Mouse (Mus musculus) ES-E14 (cell line): ENCODE measurements around the gene Cux2. TPM values are rescaled to one million over a fixed set of nuclear protein-coding genes. Genes with fewer than 3 reads are reported as not detected.

ENCODE experiments used
- DNase-seq: peaks from one replicate; pipeline ENCODE4 v3.0.0-alpha.2; 2013; ENCODE audit warnings: low read depth, low spot score
- H3K27ac ChIP-seq: 2 replicates; pipeline ENCODE4 v1.5.1; 2012; ENCODE audit warnings: low read depth, mild to moderate bottlenecking, low read length, moderate library complexity, mixed read lengths; ENCODE audit not compliant: poor library complexity, insufficient read depth, severe bottlenecking
- H3K36me3 ChIP-seq: 2 replicates; pipeline ENCODE4 v1.6.1; 2012; ENCODE audit warnings: mild to moderate bottlenecking, low read length, moderate library complexity, mixed read lengths; ENCODE audit not compliant: control insufficient read depth, poor library complexity, insufficient read depth, severe bottlenecking
- H3K4me1 ChIP-seq, 2 experiments: fragments of 150-350 bp in 1 of 2; sonication (generic) in 1 of 2; 2 replicates each; pipeline ENCODE4 v1.6.1; 2012; ENCODE audit warnings: low read length in 2 of 2, mild to moderate bottlenecking in 1 of 2, mixed read lengths in 1 of 2; ENCODE audit not compliant: control insufficient read depth in 2 of 2, insufficient read depth in 2 of 2, poor library complexity in 1 of 2
- H3K4me3 ChIP-seq, 2 experiments: fragments of 150-350 bp in 1 of 2; sonication (generic) in 1 of 2; 2 replicates each; pipeline ENCODE4 v1.5.1; 2012; ENCODE audit warnings: low read length in 2 of 2, low read depth in 1 of 2, mild to moderate bottlenecking in 1 of 2, mixed read lengths in 1 of 2; ENCODE audit not compliant: insufficient read depth in 1 of 2, poor library complexity in 1 of 2, severe bottlenecking in 1 of 2
- H3K9ac ChIP-seq: 2 replicates; pipeline ENCODE4 v1.6.1; 2012; ENCODE audit warnings: low read depth, mild to moderate bottlenecking, low read length, mixed read lengths; ENCODE audit not compliant: poor library complexity, insufficient read depth, severe bottlenecking
- H3K9me3 ChIP-seq: fragments of 150-350 bp; sonication (generic); 2 replicates; pipeline ENCODE4 v1.6.1; 2012; ENCODE audit warnings: low read depth, mild to moderate bottlenecking, low read length; ENCODE audit not compliant: control insufficient read depth, insufficient read depth
- CHD2 ChIP-seq: IDR thresholded peaks from 2 replicates; pipeline ENCODE4 v1.6.1; 2014; ENCODE audit warnings: mild to moderate bottlenecking, low read depth, low read length, inconsistent platforms
- HCFC1 ChIP-seq: IDR thresholded peaks from 2 replicates; pipeline ENCODE4 v1.6.1; 2012; ENCODE audit warnings: low read length, inconsistent platforms, borderline replicate concordance; ENCODE audit not compliant: insufficient read depth
- MAFK ChIP-seq: IDR thresholded peaks from 2 replicates; pipeline ENCODE4 v1.6.1; 2014; ENCODE audit warnings: mild to moderate bottlenecking, low read depth, low read length, inconsistent platforms; ENCODE audit not compliant: insufficient read depth
- ZC3H11A ChIP-seq: IDR thresholded peaks from 2 replicates; pipeline ENCODE4 v1.6.1; 2012; ENCODE audit warnings: low read depth, mild to moderate bottlenecking, inconsistent platforms, low read length, borderline replicate concordance
- ZNF384 ChIP-seq: IDR thresholded peaks from 2 replicates; pipeline ENCODE4 v1.6.1; 2012; ENCODE audit warnings: low read depth, low read length, inconsistent platforms
- in situ Hi-C, 2 experiments: fragments of 600-800 bp; cut with MboI; formaldehyde crosslinking; loops; one replicate each; pipeline ENCODE4 v1.15.1; 2025; ENCODE audit warnings: low sequenced_read_pairs in 2 of 2, inconsistent platforms in 1 of 2; ENCODE audit not compliant: unreplicated experiment in 2 of 2
- total RNA-seq: library from RNA; depleted of rRNA; stranded (reverse); fragments of 300-350 nt; gene quantifications from 2 replicates; pipeline ENCODE4 v1.2.3, GENCODE M21; 2012

Gene Cux2
- total RNA-seq, 1 experiment, result 1.8 TPM

GRCm38 (mm10) chr5:121904799-121905198, 145.1 kb downstream of the Cux2 start:
- no peaks in the 10 kb centered on the region for H3K9me3 ChIP-seq

GRCm38 (mm10) chr5:121902809-121903745, 146.8 kb downstream of the Cux2 start:
- no peaks in the 10 kb centered on the region for H3K36me3 ChIP-seq
- no peak for DNase-seq
- H3K4me3 ChIP-seq, result no peak overlapping the region
- TF ChIP-seq MAFK, result no peak
- no peak for TF ChIP-seq ZC3H11A
- no peak for TF ChIP-seq HCFC1
- TF ChIP-seq CHD2, result no peak
- no peak for TF ChIP-seq ZNF384
- H3K4me1 ChIP-seq, result no peaks in the 10 kb centered on the region
- H3K9me3 ChIP-seq, result no peaks in the 10 kb centered on the region
- H3K9ac ChIP-seq, result no peak overlapping the region
- H3K27ac ChIP-seq, result no peak overlapping the region
- in situ Hi-C loops, result no loop called here

More at GRCm38 (mm10) chr5:121904799-121905198, 145.1 kb downstream of the Cux2 start:
- Histone ChIP-seq H3K4me1 (peaks cover 0 to 8% of the 10 kb centered on the region in 2 experiments; a peak in 1 of 4 replicates), H3K27ac (no peak overlapping the region), H3K4me3 (no peak overlapping the region), H3K36me3 (no peaks in the 10 kb centered on the region), H3K9ac (no peak overlapping the region)
- in situ Hi-C loops, result no loop called here
- no peak for DNase-seq
- TF ChIP-seq ZNF384 (no peak), ZC3H11A (no peak), MAFK (no peak), HCFC1 (no peak), CHD2 (no peak)

GRCm38 (mm10) chr5:121895117-121895756, 154.7 kb downstream of the Cux2 start:
- TF ChIP-seq ZC3H11A (no peak), HCFC1 (no peak), CHD2 (no peak), ZNF384 (no peak), MAFK (no peak)
- in situ Hi-C loops, result no loop called here
- H3K4me3 ChIP-seq, result no peak overlapping the region
- H3K9me3 ChIP-seq, result no peaks in the 10 kb centered on the region
- H3K36me3 ChIP-seq, result no peaks in the 10 kb centered on the region
- peak overlapping the region; percentile 7; the same call in 1 of the 2 replicates for H3K9ac ChIP-seq
- no peak for DNase-seq
- peaks cover 3 to 6% of the 10 kb centered on the region in 2 experiments; a peak in 1 of 4 replicates for H3K4me1 ChIP-seq
- no peak overlapping the region for H3K27ac ChIP-seq

GRCm38 (mm10) chr5:121894647-121895046, 155.3 kb downstream of the Cux2 start:
- H3K9me3 ChIP-seq, result no peaks in the 10 kb centered on the region
- H3K27ac ChIP-seq, result no peak overlapping the region
- TF ChIP-seq ZC3H11A (no peak), HCFC1 (no peak), CHD2 (no peak), MAFK (no peak), ZNF384 (no peak)
- peak overlapping the region; percentile 7; the same call in 1 of the 2 replicates for H3K9ac ChIP-seq
- peaks cover 3 to 8% of the 10 kb centered on the region in 2 experiments; a peak in 1 of 4 replicates for H3K4me1 ChIP-seq
- no peak for DNase-seq
- in situ Hi-C loops, result no loop called here
- H3K36me3 ChIP-seq, result no peaks in the 10 kb centered on the region
- H3K4me3 ChIP-seq, result no peak overlapping the region
